Comparison of ENCODE assay signal across 28 mouse cellular contexts in the genomic region with DNA sequence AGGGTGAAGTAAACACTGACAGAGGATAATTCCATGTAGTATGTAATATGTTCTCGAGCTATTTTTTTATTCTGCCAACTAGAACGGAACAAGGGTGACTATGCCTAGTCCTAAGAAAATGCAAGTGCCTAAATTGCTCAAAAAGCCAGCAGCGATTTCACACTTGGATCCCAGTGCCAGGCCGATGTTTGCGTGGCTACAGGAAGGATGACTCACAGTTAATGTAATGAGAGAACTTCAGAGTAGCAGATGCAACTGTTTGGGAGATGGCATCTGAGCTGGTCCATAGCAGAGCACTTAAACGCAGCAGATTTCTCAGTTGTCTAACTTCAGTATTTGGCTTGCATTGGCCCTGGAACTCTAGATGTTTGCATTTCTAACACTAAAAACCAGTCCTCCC.
"Had no signal": no experiment of that assay in that cellular context is flagged by ENCODE, and none has a peak within 500 bp of the region (broad histone marks: within the 10 kb centered on the region; RNA-seq: fewer than 3 reads in every experiment).

No protein-coding gene starts in this region.

- H3K4me3 ChIP-seq: heart, embryonic 10.5 days; heart, embryonic 12.5 days; hindbrain, embryonic 10.5 days; hindbrain, embryonic 12.5 days; kidney, embryonic 15.5 days; layer of hippocampus, adult 2 months; limb, embryonic 10.5 days; limb, embryonic 12.5 days; liver, embryonic 13.5 days; liver, embryonic 15.5 days had no signal

- H3K4me2 ChIP-seq: heart, embryonic 12.5 days; hindbrain, embryonic 12.5 days; hindbrain, embryonic 14.5 days; kidney, embryonic 15.5 days; limb, embryonic 12.5 days; liver, embryonic 11.5 days; liver, embryonic 13.5 days; liver, embryonic 15.5 days had no signal

- H3K4me1 ChIP-seq: heart, embryonic 10.5 days; heart, embryonic 12.5 days; hindbrain, embryonic 10.5 days; hindbrain, embryonic 12.5 days; kidney, embryonic 15.5 days; limb, embryonic 10.5 days; limb, embryonic 12.5 days; liver, embryonic 13.5 days; liver, embryonic 15.5 days had no signal

- H3K9ac ChIP-seq: heart, embryonic 12.5 days; hindbrain, embryonic 12.5 days; hindbrain, embryonic 14.5 days; kidney, embryonic 15.5 days; limb, embryonic 12.5 days; liver, embryonic 13.5 days; liver, embryonic 15.5 days had no signal

- H3K9me3 ChIP-seq: heart, embryonic 10.5 days; heart, embryonic 12.5 days; hindbrain, embryonic 10.5 days; hindbrain, embryonic 12.5 days; kidney, embryonic 15.5 days; limb, embryonic 10.5 days; limb, embryonic 12.5 days; liver, embryonic 13.5 days; liver, embryonic 15.5 days had no signal

- DNase-seq: gastrocnemius, postnatal 14 days; gastrocnemius, postnatal 36 days; heart, adult 18-20 months; heart, postnatal 10 days; heart, postnatal 4 days; kidney, adult 11 months; kidney, adult 2 months; kidney, adult 9 months; kidney, postnatal 25 days; kidney, postnatal 4 days; layer of hippocampus, postnatal 36 days; liver; liver, embryonic 13.5 days had no signal

- H3K27me3 ChIP-seq: heart, embryonic 12.5 days; hindbrain, embryonic 12.5 days; kidney, embryonic 15.5 days; limb, embryonic 12.5 days; liver, embryonic 13.5 days; liver, embryonic 15.5 days had no signal

- H3K36me3 ChIP-seq: heart, embryonic 10.5 days; heart, embryonic 12.5 days; hindbrain, embryonic 10.5 days; hindbrain, embryonic 12.5 days; kidney, embryonic 15.5 days; limb, embryonic 10.5 days; limb, embryonic 12.5 days; liver, embryonic 13.5 days; liver, embryonic 15.5 days had no signal

- H3K27ac ChIP-seq: heart, embryonic 10.5 days; hindbrain, embryonic 10.5 days; hindbrain, embryonic 12.5 days; hindbrain, embryonic 14.5 days; kidney, embryonic 15.5 days; kidney, postnatal 0 days; layer of hippocampus, adult 2 months; limb, embryonic 10.5 days; limb, embryonic 12.5 days; liver, embryonic 13.5 days; liver, embryonic 15.5 days had no signal

- ATAC-seq: hindbrain, embryonic 16.5 days; inflammation-experienced regulatory T-cells, adult 6 months; intestine, embryonic 16.5 days had no signal
